Mouse (Mus musculus) embryo, embryonic 10.5 days (tissue): ENCODE measurements around the gene Lmntd1.

Experiments
- DNase-seq: peaks from one replicate; pipeline ENCODE4 v3.0.0-alpha.2; 2015; ENCODE audit warnings: low spot score

Lmntd1 gene

DNA sequence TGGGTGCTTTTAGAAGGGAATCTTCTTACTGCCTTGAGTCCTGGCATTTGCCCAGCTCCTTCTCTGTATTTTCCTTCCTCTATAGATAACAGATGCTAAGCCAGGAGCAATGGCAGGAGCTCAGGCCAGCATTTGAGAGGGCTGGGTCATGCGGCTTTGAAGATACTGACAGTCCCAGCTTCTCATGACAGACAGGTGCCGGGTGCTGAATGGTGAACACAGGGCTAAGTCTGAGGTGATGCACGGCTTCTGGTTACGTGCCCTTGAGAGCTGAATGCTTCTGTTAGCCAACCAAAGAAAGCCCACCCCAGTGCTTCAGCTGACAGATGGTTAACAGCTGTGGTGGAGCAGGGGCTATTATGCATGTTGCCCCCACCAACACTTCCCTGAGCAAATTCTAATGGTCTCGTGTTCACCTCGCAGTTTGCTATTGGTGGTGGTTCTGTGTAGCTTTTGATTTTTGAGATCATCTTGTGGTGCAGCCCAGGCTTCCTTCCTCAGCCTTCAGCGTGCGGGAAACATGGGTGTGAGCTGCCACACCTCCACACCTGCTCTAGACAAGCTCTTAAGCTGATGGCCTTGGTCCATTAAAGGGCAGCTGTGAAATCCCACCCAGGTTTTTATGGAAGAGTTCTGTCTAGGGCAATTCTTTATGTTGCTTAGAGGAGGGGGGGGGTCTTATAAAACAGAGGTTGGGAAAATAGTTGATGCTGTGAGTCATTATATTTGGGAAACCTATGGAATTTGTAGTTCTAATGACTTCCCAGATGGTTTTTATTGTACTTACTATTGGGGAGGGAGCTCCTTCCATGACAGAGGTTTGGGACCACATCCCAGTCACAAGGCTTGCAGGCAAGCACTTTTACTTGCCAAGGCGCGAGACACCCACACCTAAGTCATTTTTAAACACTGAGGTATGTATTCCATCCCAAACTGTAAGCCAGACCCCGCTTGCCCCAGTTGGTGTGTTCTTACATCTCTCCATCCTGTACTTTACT, 181.1 kb downstream of the Lmntd1 start:
- DNase-seq: peak; percentile 57

DNA sequence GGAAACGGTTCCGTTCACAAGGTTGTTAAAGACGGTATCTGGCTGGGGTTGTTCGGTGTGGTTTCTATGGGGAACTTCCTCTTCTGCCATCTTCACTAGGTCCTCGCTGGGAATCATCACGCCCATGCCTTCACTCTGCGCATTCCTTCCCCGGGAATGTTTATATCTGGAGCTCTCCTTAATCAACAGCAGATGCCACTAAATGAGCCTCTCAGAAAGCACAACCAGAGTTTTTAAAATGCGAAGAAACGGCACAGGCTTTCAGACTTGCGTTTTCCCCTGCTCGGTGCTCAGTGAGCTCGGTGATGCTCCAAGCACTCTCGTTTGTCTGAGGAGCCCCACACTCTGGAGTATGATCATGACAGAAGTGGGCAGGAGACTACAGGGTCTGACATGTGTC, 182.4 kb downstream of the Lmntd1 start:
- DNase-seq: peak; percentile 56

DNA sequence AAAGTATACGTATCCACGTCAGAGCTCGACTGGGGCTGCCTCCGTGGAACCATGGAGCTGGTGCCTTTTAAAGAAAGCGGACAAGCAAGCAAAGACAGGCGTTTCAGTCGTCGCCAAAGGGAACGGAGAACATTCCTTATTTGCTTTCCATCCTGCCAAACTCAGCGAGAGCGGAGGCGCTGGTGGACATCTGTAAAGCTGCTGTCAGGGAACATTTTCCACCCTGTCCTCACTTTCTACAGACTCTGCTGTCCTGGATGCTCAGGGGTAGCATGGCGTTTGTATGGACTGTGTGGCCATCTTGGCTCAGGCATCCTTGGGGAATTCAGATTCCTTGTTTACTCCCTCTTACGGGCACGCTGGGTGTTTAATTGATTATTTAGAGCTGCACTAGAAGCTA, 186.7 kb downstream of the Lmntd1 start:
- no peak for DNase-seq

GRCm38 (mm10) chr6:145426501-145426900, 187.6 kb downstream of the Lmntd1 start:
- DNase-seq: no peak

- no peak for DNase-seq
Measured at GRCm38 (mm10) chr6:145424156-145424555, 190.0 kb downstream of the Lmntd1 start.

- no peak for DNase-seq
Measured at GRCm38 (mm10) chr6:145423484-145423883, 190.6 kb downstream of the Lmntd1 start.

DNA sequence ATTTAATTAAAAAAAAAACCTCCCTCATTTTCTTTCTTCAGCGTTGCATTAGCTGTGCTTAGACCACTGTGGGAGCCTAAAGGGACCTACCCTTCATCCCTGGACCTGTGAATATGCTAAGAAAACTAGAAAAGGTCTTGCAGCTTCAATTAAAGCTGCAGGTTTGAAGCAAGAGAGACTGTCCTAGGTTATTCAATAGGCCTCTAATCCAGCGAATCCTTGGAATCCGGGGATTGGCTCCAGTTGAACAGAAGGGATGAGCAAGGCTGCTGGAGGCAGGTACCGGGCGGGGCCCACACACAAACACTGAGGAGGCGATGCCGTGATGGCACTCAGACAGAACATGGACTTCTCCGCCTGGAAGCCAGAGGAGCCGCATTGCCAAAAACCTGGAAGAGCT, 192.5 kb downstream of the Lmntd1 start:
- no peak for DNase-seq

DNA sequence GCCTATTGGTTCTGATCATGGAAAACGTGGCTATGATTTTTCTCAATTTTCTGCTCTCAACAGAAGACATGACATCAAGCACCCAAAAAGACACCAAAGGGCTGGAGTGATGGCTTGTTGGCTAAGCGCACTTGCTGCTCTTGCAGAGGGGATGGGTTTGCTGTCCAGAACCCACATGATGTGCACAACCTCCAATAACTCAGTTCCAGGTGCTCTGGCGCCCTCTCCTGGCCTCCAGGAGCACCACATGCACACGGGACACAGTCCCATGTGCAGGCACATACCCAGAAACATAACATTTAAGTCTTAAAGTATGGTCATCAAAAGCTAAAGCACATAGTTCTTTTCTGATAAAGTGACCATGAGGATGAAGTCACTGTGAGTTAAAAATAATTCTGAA, 193.7 kb downstream of the Lmntd1 start:
- no peak for DNase-seq

- DNase-seq: no peak
Measured at GRCm38 (mm10) chr6:145418856-145419255, 195.3 kb downstream of the Lmntd1 start.

DNA sequence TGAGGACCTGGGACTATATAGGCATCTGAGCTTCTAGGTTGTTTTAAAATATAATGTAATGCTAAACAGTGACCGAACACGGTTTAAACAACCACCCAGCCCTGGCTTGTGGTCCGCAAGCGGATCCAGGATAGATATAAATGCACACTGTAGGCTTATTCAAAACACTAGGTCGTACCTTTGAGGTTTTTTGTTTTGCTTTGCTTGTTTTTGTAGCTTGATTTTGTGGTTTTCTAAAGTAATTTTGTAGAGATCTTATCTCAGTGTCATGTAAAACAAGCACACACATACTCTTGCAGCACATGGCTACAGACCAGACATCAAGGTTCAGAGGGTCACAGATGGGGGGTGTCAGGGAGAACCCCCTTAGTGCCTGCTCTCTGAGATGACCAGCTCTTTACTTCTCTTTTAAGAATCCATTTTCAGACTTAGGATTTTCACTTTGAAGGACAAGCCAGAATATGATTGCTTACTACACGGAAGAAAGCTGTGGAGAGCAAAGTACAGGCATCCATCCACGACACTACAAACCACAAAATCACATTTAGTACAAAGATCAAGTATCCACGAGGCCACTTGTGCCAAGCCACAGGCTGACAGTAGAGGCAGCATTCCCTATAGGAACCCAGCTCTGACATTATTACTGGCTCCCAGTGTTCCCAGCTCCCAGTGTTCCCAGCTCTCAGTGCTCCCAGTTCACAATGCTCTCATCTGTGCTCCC, 196.2 kb downstream of the Lmntd1 start:
- DNase-seq: no peak

DNA sequence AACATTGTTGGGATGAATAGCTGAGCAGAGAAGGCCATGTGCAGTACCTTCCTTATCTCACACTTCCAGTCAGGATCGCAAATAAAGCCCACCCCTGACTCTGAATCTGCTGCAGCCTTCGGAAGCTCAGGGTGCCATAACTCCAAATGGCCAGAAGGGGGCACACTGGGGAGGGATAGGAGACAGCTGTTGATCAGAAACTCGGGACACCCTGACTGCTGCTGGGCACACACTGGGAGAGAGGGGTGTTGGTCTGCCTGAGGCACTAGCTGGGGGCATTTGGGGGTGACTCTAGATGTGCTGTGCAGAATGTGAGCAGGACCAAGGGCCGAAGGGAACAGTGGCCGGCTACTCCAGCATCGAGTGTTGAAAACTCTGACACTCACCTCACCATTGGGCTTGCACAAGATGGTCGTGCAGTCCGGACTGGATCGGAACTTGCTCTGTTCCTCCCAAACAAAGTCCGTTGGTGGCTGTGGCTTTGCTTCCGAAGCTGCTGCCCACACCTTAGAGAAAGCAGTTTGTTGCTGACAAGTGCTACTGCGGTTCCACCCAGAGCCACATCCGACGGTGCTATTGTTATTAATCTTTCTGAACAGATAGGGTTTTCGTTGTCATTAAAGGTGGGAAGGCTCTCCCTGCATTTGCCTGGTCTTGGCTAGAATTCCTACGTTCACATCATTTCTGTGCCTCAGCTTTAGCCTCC, 197.0 kb downstream of the Lmntd1 start:
- DNase-seq: peak; percentile 78

GRCm38 (mm10) chr6:145404369-145405051, 209.6 kb downstream of the Lmntd1 start:
- no peak for DNase-seq

GRCm38 (mm10) chr6:145401140-145401539, 213.0 kb downstream of the Lmntd1 start:
- peak; percentile 45 for DNase-seq

DNA sequence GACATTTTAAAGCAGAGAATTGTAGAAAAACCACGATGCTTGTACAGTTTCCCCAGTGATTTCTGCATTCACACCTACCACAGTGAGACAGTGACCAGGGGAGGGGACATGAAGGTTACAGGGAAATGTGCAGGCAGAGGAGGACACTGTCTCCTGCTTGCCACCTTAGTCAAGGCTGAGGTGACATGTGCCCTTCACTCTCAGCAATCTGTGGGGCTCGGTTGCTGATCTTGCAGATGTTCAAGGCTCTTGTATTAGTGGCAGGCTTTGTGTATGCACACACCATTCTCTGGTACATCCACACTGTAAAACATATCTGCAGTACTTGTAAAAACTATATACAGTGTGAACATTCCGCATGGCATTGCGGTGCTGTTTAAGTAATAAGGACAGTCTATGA, 216.2 kb downstream of the Lmntd1 start:
- no peak for DNase-seq

DNA sequence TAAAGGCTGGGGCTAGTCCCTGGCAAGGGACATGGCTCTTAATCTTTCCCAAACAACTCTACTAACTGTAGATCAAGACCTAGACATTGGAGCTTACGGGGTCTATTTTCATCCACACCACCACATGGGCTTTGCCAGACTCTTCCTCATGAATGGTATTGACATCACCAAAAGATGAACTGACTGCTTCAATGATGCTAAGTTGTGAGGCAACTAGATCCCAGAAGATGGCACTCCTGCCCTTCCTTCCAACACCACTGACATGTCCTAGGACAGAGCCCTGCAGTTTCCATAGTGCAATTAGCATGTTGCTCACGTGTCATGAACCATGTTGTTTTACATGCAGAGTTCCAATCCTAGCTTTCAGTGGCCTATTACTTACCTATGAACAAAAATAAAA, 217.6 kb downstream of the Lmntd1 start:
- no peak for DNase-seq

DNA sequence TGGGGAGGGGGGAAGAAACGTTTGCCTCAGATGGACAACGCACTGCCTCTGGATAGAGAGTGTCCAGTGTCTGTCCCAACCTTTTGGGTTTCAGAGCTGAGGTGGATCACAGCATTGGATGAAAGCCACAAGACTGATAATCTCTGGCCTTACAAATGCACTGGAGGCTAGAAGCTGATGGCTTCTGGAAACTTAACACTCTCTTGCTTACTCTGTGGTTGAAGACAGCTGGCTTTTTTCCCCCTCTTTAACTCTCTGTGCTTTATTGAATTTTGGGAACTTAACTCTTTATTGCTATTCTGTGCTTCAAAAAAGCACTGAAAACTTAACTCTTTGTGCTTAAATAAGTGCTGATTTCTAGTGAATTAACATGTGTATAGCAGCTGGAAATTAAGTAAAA, 223.7 kb downstream of the Lmntd1 start:
- no peak for DNase-seq

- peak; percentile 36 for DNase-seq
Measured at GRCm38 (mm10) chr6:145389904-145390303, 224.2 kb downstream of the Lmntd1 start.

DNA sequence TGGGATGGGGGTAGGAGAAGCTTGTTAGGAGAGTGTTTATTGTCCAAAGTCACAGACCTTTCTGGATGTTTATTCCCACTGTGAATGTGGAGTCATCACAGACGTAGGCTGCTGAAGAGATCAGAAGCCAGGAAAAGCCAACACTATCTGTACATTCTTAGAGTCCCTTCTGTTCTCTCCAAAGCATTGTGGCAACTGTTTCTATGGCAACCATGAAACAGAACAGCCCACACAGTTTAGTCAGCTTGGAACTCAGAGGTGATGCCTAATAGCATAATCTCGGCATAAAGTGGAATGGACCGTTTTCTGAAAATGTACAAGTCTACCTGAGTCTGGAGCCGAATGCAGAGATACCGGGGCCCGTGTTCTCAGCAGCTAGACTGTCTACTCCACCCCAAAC, 226.7 kb downstream of the Lmntd1 start:
- DNase-seq: no peak

GRCm38 (mm10) chr6:145382586-145383380, 231.3 kb downstream of the Lmntd1 start:
- no peak for DNase-seq

- DNase-seq: no peak
Measured at GRCm38 (mm10) chr6:145380961-145381360, 233.2 kb downstream of the Lmntd1 start.

GRCm38 (mm10) chr6:145379175-145379574, 234.9 kb downstream of the Lmntd1 start:
- DNase-seq: no peak
